Mouse (Mus musculus) forebrain, embryonic 15.5 days (tissue): Measurements from ENCODE around the gene Nr2f1. TPM values are rescaled to one million over a fixed set of nuclear protein-coding genes. Genes with fewer than 3 reads are reported as not detected.
A peak's percentile ranks its signal among the peaks of the same experiment; 100 is the strongest.

Experiments used
- ATAC-seq: fragments of 200-750 bp; cut with Nextera tagmentation; replicated peaks from 2 replicates; pipeline ENCODE4 v1.8.0; 2017; ENCODE audit warnings: mild to moderate bottlenecking, moderate TSS enrichment, moderate library complexity
- H3K27ac ChIP-seq: fragments of 300-500 bp; sonication (generic); replicated peaks from 2 replicates; pipeline ENCODE4 v1.5.1; 2015; ENCODE audit warnings: mild to moderate bottlenecking, inconsistent platforms
- H3K27me3 ChIP-seq: fragments of 300-500 bp; sonication (generic); 2 replicates; pipeline ENCODE4 v1.6.1; 2015; ENCODE audit warnings: inconsistent platforms
- H3K36me3 ChIP-seq: fragments of 300-500 bp; sonication (generic); 2 replicates; pipeline ENCODE4 v1.6.1; 2015; ENCODE audit warnings: mild to moderate bottlenecking, inconsistent platforms
- H3K4me1 ChIP-seq: fragments of 300-500 bp; sonication (generic); 2 replicates; pipeline ENCODE4 v1.6.1; 2015; ENCODE audit warnings: inconsistent platforms
- H3K4me2 ChIP-seq: fragments of 300-500 bp; sonication (generic); replicated peaks from 2 replicates; pipeline ENCODE4 v1.6.1; 2015; ENCODE audit warnings: mild to moderate bottlenecking, inconsistent platforms
- H3K4me3 ChIP-seq: fragments of 300-500 bp; sonication (generic); 2 replicates; pipeline ENCODE4 v1.5.1; 2015; ENCODE audit warnings: mild to moderate bottlenecking, inconsistent platforms
- H3K9ac ChIP-seq: fragments of 300-500 bp; sonication (generic); replicated peaks from 2 replicates; pipeline ENCODE4 v1.6.1; 2015; ENCODE audit warnings: mild to moderate bottlenecking, inconsistent platforms
- H3K9me3 ChIP-seq: fragments of 300-500 bp; sonication (generic); 2 replicates; pipeline ENCODE4 v1.6.1; 2016; ENCODE audit warnings: inconsistent platforms
- WGBS: fragments of 180-500 bp; shearing (Covaris S2); methylation state at CpG from one replicate; pipeline ENCODE4 v1.1.7; 2015; ENCODE audit warnings: mixed read lengths; 5-methylcytosine and 5-hydroxymethylcytosine counted together
- polyA plus RNA-seq: library from polyadenylated mRNA; unstranded; fragments of >200 nt; fragmentation: Nextera tagmentation; extraction: Ambion mirVana; gene quantifications from 2 replicates; pipeline ENCODE4 v1.2.1, GENCODE M21; 2015

Gene Nr2f1
- polyA plus RNA-seq, 1 experiment from 2014 or later: 77.7 TPM

DNA sequence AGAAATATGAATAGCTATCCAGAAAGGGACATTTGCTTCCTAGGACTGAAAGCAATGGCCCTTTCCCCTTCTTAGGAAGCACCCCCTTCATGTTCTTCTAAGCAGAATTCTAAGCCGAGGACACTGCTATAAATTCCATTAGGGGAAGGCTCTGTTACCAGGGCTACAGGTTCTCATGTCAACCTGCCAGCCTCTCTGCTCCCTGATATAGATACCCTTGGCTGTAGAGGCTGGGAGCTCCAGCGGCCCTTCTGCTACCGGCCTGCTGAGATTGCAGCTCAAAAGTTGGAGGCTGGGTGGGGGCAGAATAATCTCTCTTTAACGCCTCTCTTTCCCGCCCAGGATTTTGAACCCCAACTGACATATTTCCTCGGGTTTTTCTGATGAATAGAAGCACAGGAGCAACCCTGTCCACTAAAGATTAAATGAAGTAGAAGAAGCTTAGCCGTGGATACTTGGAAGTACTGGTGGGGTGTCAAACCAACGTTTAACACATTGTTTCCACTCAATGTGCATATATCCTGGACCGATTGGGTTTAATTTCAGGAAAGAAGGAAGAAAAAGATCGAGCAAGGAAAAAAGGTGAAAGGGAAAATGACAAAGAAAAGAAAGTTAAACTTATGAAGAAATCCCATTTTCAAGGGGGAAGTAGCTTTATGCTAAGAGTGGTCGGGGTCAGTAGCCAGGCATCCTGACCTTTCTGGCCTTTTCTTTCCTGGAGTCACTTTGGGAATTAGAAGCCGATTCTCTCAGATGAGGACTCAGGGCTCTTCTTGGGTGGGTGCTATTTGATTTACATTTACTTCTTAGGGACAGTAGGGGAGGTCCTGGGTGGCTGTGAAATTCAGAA lies 8.5 kb upstream of the Nr2f1 start:
- no peaks in the 10 kb centered on the region for H3K9me3 ChIP-seq
- H3K27me3 ChIP-seq: no peaks in the 10 kb centered on the region
- peak overlapping the region; percentile 60 for H3K4me2 ChIP-seq
- peaks cover 60% of the 10 kb centered on the region for H3K4me1 ChIP-seq
- no peaks in the 10 kb centered on the region for H3K36me3 ChIP-seq
- peak overlapping the region; percentile 75 for H3K27ac ChIP-seq
- no peak for ATAC-seq
- 7% methylated on average over 12 of the region's 12 CpGs for WGBS
- H3K4me3 ChIP-seq: peak overlapping the region; percentile 9
- H3K9ac ChIP-seq: peak overlapping the region; percentile 38

DNA sequence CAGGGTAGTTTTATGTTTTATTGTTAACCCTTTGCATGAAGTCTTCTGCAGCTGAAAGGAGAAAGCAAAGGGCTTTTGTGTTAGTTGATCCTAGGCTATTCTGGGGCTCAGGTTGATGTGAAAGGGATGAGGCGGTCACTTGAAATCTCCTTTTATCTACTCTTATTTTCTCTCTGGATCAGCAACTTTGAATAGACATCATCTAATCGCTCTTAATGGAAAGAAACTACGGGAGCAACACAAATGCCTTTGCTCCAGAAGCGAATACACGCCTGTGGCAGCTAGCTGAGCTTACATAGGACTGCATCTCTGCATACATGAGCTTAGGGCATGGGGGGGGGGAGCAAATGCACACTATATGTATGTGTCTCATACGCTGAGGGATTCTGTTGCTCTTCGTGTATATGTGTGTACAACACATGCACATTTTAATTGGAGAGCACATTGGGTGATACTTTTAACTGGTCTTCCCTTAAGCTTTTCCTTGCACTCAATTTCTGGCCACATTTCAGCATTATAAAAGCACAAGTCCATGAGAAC lies 7.4 kb upstream of the Nr2f1 start:
- no peaks in the 10 kb centered on the region for H3K27me3 ChIP-seq
- peaks cover 57% of the 10 kb centered on the region for H3K4me1 ChIP-seq
- H3K36me3 ChIP-seq: no peaks in the 10 kb centered on the region
- H3K9me3 ChIP-seq: no peaks in the 10 kb centered on the region
- ATAC-seq: no peak
- 18% methylated on average over 7 of the region's 7 CpGs for WGBS
- H3K4me3 ChIP-seq: peak overlapping the region; percentile 4
- peak overlapping the region; percentile 68 for H3K27ac ChIP-seq
- peak overlapping the region; percentile 60 for H3K4me2 ChIP-seq
- H3K9ac ChIP-seq: peak overlapping the region; percentile 38

DNA sequence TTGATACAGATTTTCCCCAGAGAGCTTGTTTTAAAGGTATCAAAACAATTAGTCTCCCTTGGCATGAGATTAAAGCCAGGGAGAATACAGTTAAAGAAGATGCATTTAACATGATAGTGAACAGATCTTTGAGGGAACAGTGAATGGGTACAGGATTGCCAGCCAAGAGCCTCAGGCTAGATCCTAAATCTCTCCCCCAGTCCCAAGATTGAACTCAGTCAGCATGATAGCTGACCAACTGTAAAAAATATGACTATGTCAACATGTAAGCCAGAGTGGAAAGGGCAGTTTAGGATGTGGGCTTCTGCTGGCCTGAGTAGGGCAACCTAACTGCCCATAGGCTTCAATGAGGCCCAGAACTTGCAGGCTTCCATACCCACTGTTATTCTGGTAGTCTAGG lies 5.9 kb upstream of the Nr2f1 start:
- H3K27ac ChIP-seq: peak overlapping the region; percentile 100
- no peaks in the 10 kb centered on the region for H3K36me3 ChIP-seq
- peak overlapping the region; percentile 89 for H3K4me3 ChIP-seq
- no peaks in the 10 kb centered on the region for H3K9me3 ChIP-seq
- H3K4me2 ChIP-seq: peak overlapping the region; percentile 71
- peak overlapping the region; percentile 31; the same call in 1 of the 2 replicates for H3K9ac ChIP-seq
- ATAC-seq: no peak
- H3K4me1 ChIP-seq: peaks cover 45% of the 10 kb centered on the region
- H3K27me3 ChIP-seq: no peaks in the 10 kb centered on the region

DNA sequence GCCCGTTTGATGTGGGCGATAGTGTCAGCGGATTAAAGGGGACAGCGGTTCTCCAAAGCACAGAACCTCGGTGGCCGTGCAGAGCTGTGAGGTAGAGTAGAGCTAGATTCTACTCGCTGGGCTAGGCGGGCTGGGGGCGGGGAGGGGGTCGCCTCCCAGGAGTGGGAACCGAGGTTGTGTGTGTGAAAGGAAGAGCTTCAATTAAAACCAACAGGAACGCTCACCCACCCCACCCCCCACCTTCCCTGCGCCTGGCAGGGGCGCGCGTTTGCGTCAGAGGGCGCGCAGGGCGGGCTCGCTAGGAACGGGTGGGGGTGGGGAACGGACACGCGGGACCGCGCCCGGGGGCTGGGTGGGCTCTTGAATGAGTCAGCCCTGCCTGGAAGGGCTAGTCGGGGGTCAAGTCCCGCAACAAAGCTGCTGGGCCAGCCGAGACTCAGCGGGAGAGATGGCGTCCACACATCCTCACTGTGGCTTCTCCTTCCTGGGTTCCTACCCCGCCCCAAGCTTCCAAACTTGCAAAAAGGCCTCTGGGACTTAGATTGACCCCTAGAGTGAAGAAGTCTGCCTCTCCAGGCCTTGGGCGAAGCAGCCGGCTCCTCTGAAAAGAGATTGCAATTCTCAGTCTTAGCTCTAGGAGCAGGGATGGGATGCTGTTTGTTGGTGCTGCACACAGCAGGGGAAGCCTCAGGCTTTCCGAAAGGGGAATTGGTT lies 3.9 kb upstream of the Nr2f1 start:
- no peaks in the 10 kb centered on the region for H3K27me3 ChIP-seq
- H3K9ac ChIP-seq: peak overlapping the region; percentile 82
- H3K9me3 ChIP-seq: no peaks in the 10 kb centered on the region
- peak overlapping the region; percentile 89 for H3K4me3 ChIP-seq
- peaks cover 29% of the 10 kb centered on the region for H3K4me1 ChIP-seq
- H3K36me3 ChIP-seq: no peaks in the 10 kb centered on the region
- under 1% methylated on average over 37 of the region's 37 CpGs for WGBS
- H3K4me2 ChIP-seq: peak overlapping the region; percentile 71
- ATAC-seq: peak; percentile 60
- peak overlapping the region; percentile 100 for H3K27ac ChIP-seq

DNA sequence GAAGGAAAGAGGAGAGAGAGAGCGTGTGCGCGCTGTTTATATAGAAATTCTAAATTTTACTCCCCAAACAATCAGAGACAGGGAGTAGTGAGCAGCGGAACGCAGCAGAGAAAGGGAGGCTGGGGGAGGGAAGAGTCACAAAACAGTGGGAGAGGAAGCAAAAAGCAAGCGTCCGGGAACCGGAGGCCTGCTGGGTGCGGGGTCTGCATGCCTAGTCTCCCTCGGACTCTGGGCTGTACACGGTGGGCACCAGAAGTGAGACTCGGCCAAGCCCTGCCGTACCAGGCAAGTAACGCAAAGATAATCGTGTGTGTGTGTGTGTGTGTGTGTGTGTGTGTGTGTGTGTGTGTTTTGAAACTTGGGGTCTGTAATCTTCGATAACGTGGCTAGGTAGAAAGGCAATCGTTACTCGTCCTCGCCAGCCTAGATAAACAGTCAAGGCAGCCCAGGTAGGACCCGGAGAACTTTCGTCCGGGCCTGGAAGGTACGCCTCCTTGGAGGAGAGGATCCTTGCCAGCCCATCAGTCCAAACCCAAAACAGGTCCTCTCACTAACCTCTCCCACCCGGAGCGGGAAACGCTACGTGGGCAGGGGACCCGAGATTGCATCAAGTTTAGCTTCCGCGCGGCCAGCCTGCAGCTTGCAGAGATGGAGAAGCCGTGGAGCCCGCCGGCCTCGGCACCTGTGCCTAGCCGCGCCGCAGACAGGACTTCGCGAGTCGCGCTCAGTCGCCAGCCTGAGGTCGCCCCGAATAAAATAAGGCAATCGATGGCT lies 3.2 kb upstream of the Nr2f1 start:
- Histone ChIP-seq H3K27me3 (no peaks in the 10 kb centered on the region), H3K4me1 (peaks cover 22% of the 10 kb centered on the region), H3K4me3 (peak overlapping the region; percentile 89), H3K9ac (peak overlapping the region; percentile 82), H3K4me2 (peak overlapping the region; percentile 71), H3K27ac (peak overlapping the region; percentile 100), H3K36me3 (no peaks in the 10 kb centered on the region), H3K9me3 (no peaks in the 10 kb centered on the region)
- under 1% methylated on average over 47 of the region's 47 CpGs for WGBS
- no peak for ATAC-seq

DNA sequence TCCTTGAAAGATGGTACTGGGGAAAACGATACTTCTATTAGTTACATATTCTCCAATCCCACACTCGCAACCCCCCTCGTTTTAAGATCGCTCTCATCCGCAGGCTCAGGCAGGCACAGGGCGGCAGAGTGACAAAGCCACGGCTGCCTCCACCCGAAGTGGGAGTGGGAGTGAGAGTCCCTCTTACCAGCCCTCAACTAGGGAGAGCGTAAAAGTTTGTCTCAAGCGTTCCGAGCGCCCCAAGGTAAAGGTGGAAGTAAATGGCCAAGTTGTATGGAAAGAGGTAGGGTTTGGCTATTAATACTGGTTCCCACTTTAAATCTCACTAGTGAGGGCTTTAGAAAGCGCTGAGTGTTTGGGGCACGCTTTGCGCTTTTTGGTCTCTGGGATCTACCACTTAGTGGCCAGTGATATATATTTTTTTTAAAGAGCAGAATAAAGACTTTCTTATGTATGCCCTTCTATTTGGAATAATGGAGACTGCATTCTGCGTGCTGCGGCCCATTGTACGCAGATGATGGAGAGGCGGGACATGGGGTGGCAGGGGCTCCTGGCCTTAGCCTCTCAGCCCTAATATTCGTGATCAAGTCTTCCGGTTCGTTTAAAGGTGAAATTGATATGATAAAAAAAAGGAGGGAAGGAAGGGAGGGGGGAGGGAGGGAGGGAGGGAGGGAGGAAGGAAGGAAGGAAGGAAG lies 2.5 kb upstream of the Nr2f1 start:
- peak overlapping the region; percentile 82 for H3K9ac ChIP-seq
- H3K27ac ChIP-seq: peak overlapping the region; percentile 100
- under 1% methylated on average over 22 of the region's 22 CpGs for WGBS
- H3K27me3 ChIP-seq: no peaks in the 10 kb centered on the region
- peak overlapping the region; percentile 71 for H3K4me2 ChIP-seq
- no peaks in the 10 kb centered on the region for H3K9me3 ChIP-seq
- H3K4me1 ChIP-seq: peaks cover 17% of the 10 kb centered on the region
- H3K4me3 ChIP-seq: peak overlapping the region; percentile 89
- peak; percentile 44 for ATAC-seq
- H3K36me3 ChIP-seq: no peaks in the 10 kb centered on the region

DNA sequence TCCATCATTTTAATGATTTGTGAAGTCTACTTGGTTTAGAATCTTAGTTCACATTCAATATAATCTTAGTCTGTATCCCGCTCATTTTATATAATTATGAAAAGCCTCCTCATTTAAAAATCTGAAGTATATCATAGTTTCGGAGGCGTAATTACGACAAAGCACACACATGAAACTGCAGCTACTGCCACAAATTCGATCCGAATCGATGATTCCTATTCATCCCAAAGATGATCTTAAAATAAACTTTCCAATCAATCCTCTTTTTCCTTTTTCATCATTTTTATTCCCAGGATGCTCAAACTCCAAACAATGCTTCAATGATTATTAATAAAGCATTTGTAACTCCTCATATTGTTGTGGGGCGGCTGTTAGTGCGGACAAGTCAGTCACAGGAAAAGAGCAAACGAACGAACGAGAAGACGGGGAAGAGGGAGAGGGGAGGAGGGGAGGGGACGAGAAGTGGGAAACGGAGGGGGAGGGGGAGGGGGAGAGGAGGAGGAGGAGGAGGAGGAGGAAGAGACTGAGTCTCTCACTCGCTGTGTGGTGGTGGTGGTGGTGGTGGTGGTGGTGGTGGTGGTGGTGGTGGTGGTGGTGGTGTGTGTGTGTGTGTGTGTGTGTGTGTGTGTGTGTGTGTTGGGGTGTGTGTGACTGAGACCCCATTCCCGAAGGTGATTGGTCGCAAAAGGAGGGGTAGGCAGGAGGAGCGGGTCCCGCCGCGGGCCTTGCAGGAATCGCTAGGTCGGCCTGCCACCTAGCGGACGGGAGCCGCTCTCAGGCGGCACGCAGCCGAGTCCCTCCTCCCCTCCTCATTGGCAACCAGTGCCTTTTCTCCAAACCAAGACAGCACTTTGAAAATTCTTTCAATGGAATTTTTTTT lies 1.7 kb upstream of the Nr2f1 start:
- Histone ChIP-seq H3K36me3 (no peaks in the 10 kb centered on the region), H3K4me2 (peak overlapping the region; percentile 71), H3K9ac (peak overlapping the region; percentile 82), H3K4me3 (peak overlapping the region; percentile 89), H3K27me3 (no peaks in the 10 kb centered on the region), H3K4me1 (peaks cover 16% of the 10 kb centered on the region), H3K9me3 (no peaks in the 10 kb centered on the region), H3K27ac (peak overlapping the region; percentile 100)
- under 1% methylated on average over 26 of the region's 30 CpGs for WGBS
- ATAC-seq: peak; percentile 67

DNA sequence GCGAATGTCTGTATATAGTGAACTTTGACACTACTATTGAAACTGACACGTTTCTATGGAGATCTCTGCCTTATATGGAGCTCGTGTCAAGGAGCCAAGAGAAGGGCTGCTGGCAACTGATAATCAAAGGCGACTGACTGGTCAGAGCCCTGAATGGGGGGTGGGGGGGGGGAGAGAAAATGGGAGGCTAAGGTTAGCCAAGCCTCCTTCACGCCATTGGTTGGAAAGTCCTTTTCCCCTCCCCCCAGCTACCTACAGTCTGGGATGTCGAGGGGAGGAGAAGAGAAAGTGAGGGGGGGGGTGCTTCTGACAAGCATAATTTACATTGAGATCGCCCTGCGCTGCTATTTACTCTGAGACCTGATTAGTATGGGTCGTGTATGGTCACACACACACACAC lies 850 bp upstream of the Nr2f1 start:
- under 1% methylated on average over 8 of the region's 9 CpGs for WGBS
- H3K4me2 ChIP-seq: peak overlapping the region; percentile 71
- H3K36me3 ChIP-seq: no peaks in the 10 kb centered on the region
- peak overlapping the region; percentile 100 for H3K27ac ChIP-seq
- peak overlapping the region; percentile 89 for H3K4me3 ChIP-seq
- no peaks in the 10 kb centered on the region for H3K9me3 ChIP-seq
- peak overlapping the region; percentile 99; the same call in 1 of the 2 replicates for H3K9ac ChIP-seq
- ATAC-seq: peak; percentile 38
- peaks cover 15% of the 10 kb centered on the region for H3K4me1 ChIP-seq
- H3K27me3 ChIP-seq: no peaks in the 10 kb centered on the region

DNA sequence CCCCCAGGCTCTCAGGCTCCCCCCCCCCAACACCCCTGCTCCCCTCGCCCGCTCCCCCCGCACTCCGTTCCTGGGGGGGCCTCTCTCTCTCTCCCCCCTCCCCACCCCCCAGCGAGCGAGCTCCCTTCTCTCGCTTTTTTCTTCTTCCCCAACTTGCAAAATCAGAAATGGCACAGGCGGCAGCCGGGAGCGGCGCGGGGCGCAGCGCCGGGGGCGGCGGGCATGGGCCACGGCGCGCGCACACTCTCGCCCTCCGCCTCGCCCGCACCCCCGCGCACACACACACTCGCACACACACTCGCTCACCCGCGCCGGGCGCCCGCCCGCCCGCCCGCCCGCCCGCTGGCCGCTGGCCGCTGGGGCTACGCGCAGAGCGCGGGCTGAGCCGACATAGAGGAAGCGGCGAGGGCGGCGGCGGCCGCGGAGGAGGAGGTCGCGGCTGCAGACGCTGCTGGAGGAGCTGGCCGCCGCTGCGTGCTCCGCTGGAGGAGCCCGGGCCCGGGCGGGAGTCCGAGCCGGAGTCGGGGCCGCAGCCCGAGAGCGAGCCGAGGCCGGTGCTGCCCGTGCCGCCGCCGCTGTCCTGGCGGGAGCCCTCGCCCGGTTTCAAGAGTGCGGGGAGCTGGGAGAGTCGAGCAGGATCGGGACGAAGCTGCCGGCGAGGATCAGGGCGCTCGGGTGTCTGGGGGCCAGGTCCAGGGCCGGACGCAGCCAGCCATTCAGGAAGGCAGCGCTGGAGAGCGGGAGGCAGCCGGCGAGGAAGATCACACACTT lies 501 bp downstream of the Nr2f1 start:
- H3K27me3 ChIP-seq: no peaks in the 10 kb centered on the region
- peak overlapping the region; percentile 100 for H3K27ac ChIP-seq
- H3K4me2 ChIP-seq: peak overlapping the region; percentile 71
- ATAC-seq: peak; percentile 1
- H3K4me1 ChIP-seq: peaks cover 6% of the 10 kb centered on the region; the same call in 1 of the 2 replicates
- peak overlapping the region; percentile 99 for H3K9ac ChIP-seq
- WGBS: under 1% methylated on average over 63 of the region's 92 CpGs
- H3K9me3 ChIP-seq: no peaks in the 10 kb centered on the region
- H3K4me3 ChIP-seq: peak overlapping the region; percentile 89
- H3K36me3 ChIP-seq: no peaks in the 10 kb centered on the region

DNA sequence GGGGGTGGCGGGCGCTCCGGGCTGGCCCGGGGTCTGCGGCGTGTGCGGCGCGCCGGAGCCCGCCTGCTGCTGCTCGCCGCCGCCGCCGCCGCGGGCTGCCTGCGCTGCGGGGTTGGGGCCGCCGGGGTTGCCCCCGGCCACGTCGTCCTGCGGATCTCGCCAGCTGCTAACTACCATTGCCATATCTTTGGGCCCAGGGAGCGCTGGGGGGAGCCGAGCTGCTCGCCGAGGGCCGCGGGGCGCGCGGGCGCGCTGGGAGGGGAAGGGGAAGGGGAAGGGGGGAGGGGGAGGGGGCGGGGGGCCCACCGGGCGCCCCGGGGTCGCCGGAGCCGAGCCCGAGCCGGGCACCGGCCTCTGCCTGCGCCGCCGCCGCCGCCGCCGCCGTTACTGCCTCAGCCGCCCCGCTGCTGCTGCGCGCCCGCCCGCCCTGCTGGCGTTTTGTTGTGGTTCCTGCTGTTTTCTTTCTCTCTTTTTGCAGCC lies 1.1 kb downstream of the Nr2f1 start:
- peak overlapping the region; percentile 89 for H3K4me3 ChIP-seq
- H3K27me3 ChIP-seq: no peaks in the 10 kb centered on the region
- H3K36me3 ChIP-seq: no peaks in the 10 kb centered on the region
- ATAC-seq: no peak
- 2% methylated on average over 46 of the region's 63 CpGs for WGBS
- peaks cover 9% of the 10 kb centered on the region for H3K4me1 ChIP-seq
- peak overlapping the region; percentile 100 for H3K27ac ChIP-seq
- peak overlapping the region; percentile 71 for H3K4me2 ChIP-seq
- H3K9me3 ChIP-seq: no peaks in the 10 kb centered on the region
- peak overlapping the region; percentile 99 for H3K9ac ChIP-seq
